Mouse (Mus musculus) intestine, embryonic 14.5 days (tissue): Measurements from ENCODE around the gene Shank3. TPM values are rescaled to one million over a fixed set of nuclear protein-coding genes. Genes with fewer than 3 reads are reported as not detected.
A peak's percentile ranks its signal among the peaks of the same experiment; 100 is the strongest.

Source experiments
- ATAC-seq: fragments of 200-750 bp; cut with Nextera tagmentation; replicated peaks from 2 replicates; pipeline ENCODE4 v1.8.0; 2017; ENCODE audit warnings: low read depth, moderate number of reproducible peaks, moderate TSS enrichment, moderate library complexity; ENCODE audit not compliant: low FRiP score, low TSS enrichment
- DNase-seq: peaks from one replicate; pipeline ENCODE4 v3.0.0-alpha.2; 2018; ENCODE audit warnings: low spot score
- H3K27ac ChIP-seq: fragments of 300-500 bp; sonication (generic); 2 replicates; pipeline ENCODE4 v1.5.1; 2014; ENCODE audit warnings: low read depth, mild to moderate bottlenecking, control low read depth
- H3K27me3 ChIP-seq: fragments of 300-500 bp; sonication (generic); replicated peaks from 2 replicates; pipeline ENCODE4 v1.6.1; 2014; ENCODE audit warnings: low read length, control low read depth; ENCODE audit not compliant: control insufficient read depth, insufficient read depth
- H3K36me3 ChIP-seq: fragments of 300-500 bp; sonication (generic); 2 replicates; pipeline ENCODE4 v1.6.1; 2014; ENCODE audit warnings: low read length, control low read depth; ENCODE audit not compliant: control insufficient read depth, insufficient read depth
- H3K4me1 ChIP-seq: fragments of 300-500 bp; sonication (generic); replicated peaks from 2 replicates; pipeline ENCODE4 v1.6.1; 2014; ENCODE audit warnings: low read length, control low read depth, mixed read lengths; ENCODE audit not compliant: control insufficient read depth, insufficient read depth
- H3K4me2 ChIP-seq: fragments of 300-500 bp; sonication (generic); 2 replicates; pipeline ENCODE4 v1.6.1; 2014; ENCODE audit warnings: low read length
- H3K4me3 ChIP-seq: fragments of 300-500 bp; sonication (generic); 2 replicates; pipeline ENCODE4 v1.5.1; 2014; ENCODE audit warnings: low read depth, low read length, control low read depth, mixed read lengths
- H3K9ac ChIP-seq: fragments of 300-500 bp; sonication (generic); 2 replicates; pipeline ENCODE4 v1.6.1; 2014; ENCODE audit warnings: mild to moderate bottlenecking, low read length
- H3K9me3 ChIP-seq: fragments of 300-500 bp; sonication (generic); 2 replicates; pipeline ENCODE4 v1.6.1; 2016; ENCODE audit warnings: low read length, control low read depth; ENCODE audit not compliant: control insufficient read depth
- WGBS: fragments of 180-500 bp; shearing (Covaris S2); extraction: QIAGEN DNeasy Blood & Tissue Kit; methylation state at CpG from one replicate; pipeline ENCODE4 v1.1.7; 2014; 5-methylcytosine and 5-hydroxymethylcytosine counted together
- polyA plus RNA-seq: library from polyadenylated mRNA; unstranded; fragments of >200 nt; fragmentation: Nextera tagmentation; extraction: Ambion mirVana; gene quantifications from 2 replicates; pipeline ENCODE4 v1.2.1, GENCODE M21; 2014

Shank3 gene
- polyA plus RNA-seq, 1 experiment from 2014 or later: 2.1 TPM

- H3K27me3 ChIP-seq: no peaks in the 10 kb centered on the region
- peak within 1 kb of the TSS; percentile 57 for H3K9ac ChIP-seq
- peak within 1 kb of the TSS; percentile 2; the same call in 1 of the 2 replicates for H3K27ac ChIP-seq
- H3K4me1 ChIP-seq: peaks cover 5% of the 10 kb centered on the region; the same call in 1 of the 2 replicates
- ATAC-seq: peak; percentile 95
- peak; percentile 97 for DNase-seq
- under 1% methylated on average over 35 of the region's 35 CpGs for WGBS
- peaks cover 11% of the 10 kb centered on the region for H3K36me3 ChIP-seq
- no peaks in the 10 kb centered on the region for H3K9me3 ChIP-seq
- H3K4me3 ChIP-seq: peak within 1 kb of the TSS; percentile 79
- H3K4me2 ChIP-seq: peak within 1 kb of the TSS; percentile 82
Measured at GRCm38 (mm10) chr15:89591723-89592455, 92.5 kb downstream of the Shank3 start, which contains the start of gene Rabl2. Rabl2 (minus strand) TSS chr15:89591923.

DNA sequence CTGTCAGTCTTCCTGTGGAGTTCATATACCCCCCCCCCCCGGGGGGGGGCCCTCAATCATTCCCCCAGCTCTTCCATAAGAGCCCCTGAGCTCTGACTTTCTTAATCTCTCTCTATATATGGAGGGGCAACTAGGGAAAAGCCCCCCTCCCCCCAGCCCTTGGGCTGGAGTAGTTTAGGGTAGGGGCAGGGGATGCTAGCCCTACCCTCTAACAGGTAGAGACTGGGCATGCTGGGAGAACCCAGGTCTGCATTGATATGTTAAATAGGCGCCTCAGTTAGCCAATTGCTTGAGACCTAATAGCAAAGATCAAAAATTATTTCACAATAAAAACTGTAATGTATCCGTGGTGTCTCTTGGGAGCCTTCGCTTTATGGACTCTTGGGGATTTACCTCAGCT, 93.1 kb downstream of the Shank3 start:
- H3K4me3 ChIP-seq: no peak overlapping the region
- 0 out of 2 replicates have a peak, but pooled peaks have one; percentile 11 for ATAC-seq

GRCm38 (mm10) chr15:89605822-89606570, 106.6 kb downstream of the Shank3 start:
- no peak overlapping the region for H3K4me2 ChIP-seq
- no peaks in the 10 kb centered on the region for H3K36me3 ChIP-seq
- 76% methylated on average over 12 of the region's 12 CpGs for WGBS
- no peak overlapping the region for H3K27ac ChIP-seq
- H3K9ac ChIP-seq: no peak overlapping the region
- no peaks in the 10 kb centered on the region for H3K9me3 ChIP-seq
- no peak overlapping the region for H3K4me3 ChIP-seq
- H3K4me1 ChIP-seq: no peaks in the 10 kb centered on the region
- DNase-seq (no peak), ATAC-seq (no peak)
- no peaks in the 10 kb centered on the region for H3K27me3 ChIP-seq

More for the DNA sequence above, 93.1 kb downstream of the Shank3 start:
- peaks cover 5% of the 10 kb centered on the region; the same call in 1 of the 2 replicates for H3K4me1 ChIP-seq
- no peak overlapping the region for H3K27ac ChIP-seq
- no peaks in the 10 kb centered on the region for H3K9me3 ChIP-seq
- H3K36me3 ChIP-seq: peaks cover 5% of the 10 kb centered on the region
- H3K9ac ChIP-seq: no peak overlapping the region
- peak overlapping the region; percentile 82 for H3K4me2 ChIP-seq
- no peaks in the 10 kb centered on the region for H3K27me3 ChIP-seq
- WGBS: 47% methylated on average over 4 of the region's 4 CpGs
- DNase-seq: no peak

DNA sequence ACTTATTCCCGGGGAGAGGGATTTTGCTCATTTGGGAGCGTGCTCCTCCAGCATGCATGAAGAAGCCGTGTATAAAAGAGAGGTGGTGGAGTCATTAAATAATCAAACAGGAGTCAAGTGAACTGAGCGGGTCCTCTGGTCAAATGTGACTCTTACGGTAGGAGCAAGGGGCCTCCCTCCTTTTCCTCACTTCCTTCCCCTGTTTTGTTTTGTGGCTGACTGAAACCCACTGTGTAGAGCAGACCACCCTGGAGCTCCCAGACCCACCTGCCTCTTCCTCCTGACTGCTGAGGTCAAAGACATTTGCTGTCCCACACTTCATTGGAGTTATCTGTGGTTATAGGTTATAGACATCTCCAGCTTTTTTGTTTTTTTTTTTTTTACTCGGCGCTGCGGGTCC, 108.1 kb downstream of the Shank3 start:
- DNase-seq: no peak
- Histone ChIP-seq H3K27me3 (no peaks in the 10 kb centered on the region), H3K36me3 (no peaks in the 10 kb centered on the region), H3K9me3 (no peaks in the 10 kb centered on the region), H3K9ac (no peak overlapping the region), H3K4me3 (no peak overlapping the region), H3K4me2 (no peak overlapping the region), H3K4me1 (no peaks in the 10 kb centered on the region), H3K27ac (no peak overlapping the region)
- 81% methylated on average over 8 of the region's 8 CpGs for WGBS
- ATAC-seq: no peak

DNA sequence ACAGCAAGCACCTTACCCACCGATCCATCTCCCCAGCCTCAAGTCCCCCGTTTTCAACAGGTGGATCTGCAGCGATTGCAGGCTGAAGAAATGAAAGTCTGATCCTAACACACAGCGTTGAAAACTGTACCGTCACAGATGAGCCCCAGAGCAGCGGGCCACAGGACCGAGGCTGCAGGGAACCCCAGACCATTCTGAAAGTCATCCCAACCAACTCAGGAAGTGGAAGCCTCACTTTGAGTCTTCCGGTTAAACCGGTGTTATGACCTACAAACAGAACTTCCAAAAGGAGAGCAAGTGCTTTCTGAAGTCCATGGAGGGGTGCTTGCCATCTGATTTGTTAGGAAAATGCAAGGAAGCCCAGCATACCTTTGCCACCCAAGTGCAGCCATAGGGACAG, 108.5 kb downstream of the Shank3 start:
- no peak for ATAC-seq
- no peak overlapping the region for H3K27ac ChIP-seq
- no peak overlapping the region for H3K4me3 ChIP-seq
- H3K4me2 ChIP-seq: no peak overlapping the region
- no peaks in the 10 kb centered on the region for H3K4me1 ChIP-seq
- 81% methylated on average over 9 of the region's 9 CpGs for WGBS
- no peak for DNase-seq
- no peaks in the 10 kb centered on the region for H3K9me3 ChIP-seq
- H3K9ac ChIP-seq: no peak overlapping the region
- H3K36me3 ChIP-seq: no peaks in the 10 kb centered on the region
- H3K27me3 ChIP-seq: no peaks in the 10 kb centered on the region

Other genes starting within 250 kb of the Shank3 start
- 52.6 and 53.6 TPM in 2 replicates for gene Sbf1, start 184.3 kb upstream of the Shank3 start, polyA plus RNA-seq
- 0.32 and 0.73 TPM in 2 replicates for gene Adm2, start 176.9 kb upstream of the Shank3 start, polyA plus RNA-seq
- not detected in 2 replicates for gene Miox, start 165.2 kb upstream of the Shank3 start, polyA plus RNA-seq
- gene Lmf2, start 144.0 kb upstream of the Shank3 start, polyA plus RNA-seq: 46.7 and 48.6 TPM in 2 replicates
- gene Ncaph2, start 143.9 kb upstream of the Shank3 start, polyA plus RNA-seq: 157 and 170 TPM in 2 replicates
- 12.3 and 14.6 TPM in 2 replicates for gene Sco2, start 125.8 kb upstream of the Shank3 start, polyA plus RNA-seq
- gene Tymp, start 122.6 kb upstream of the Shank3 start, polyA plus RNA-seq: 1.2 and 1.5 TPM in 2 replicates
- gene Odf3b, start 120.3 kb upstream of the Shank3 start, polyA plus RNA-seq: 0.34 TPM in 1 of 2 replicates, not detected in the other
- gene Klhdc7b, start 114.7 kb upstream of the Shank3 start, polyA plus RNA-seq: not detected in 2 replicates
- not detected in 2 replicates for gene Syce3, start 89.1 kb upstream of the Shank3 start, polyA plus RNA-seq
- 0.60 and 0.76 TPM in 2 replicates for gene Cpt1b, start 73.8 kb upstream of the Shank3 start, polyA plus RNA-seq
- gene C730034F03Rik, start 70.0 kb upstream of the Shank3 start, polyA plus RNA-seq: 1.7 and 2.2 TPM in 2 replicates
- not detected in 2 replicates for gene Gm44502, start 69.9 kb upstream of the Shank3 start, polyA plus RNA-seq
- 46.3 and 49.7 TPM in 2 replicates for gene Chkb, start 69.7 kb upstream of the Shank3 start, polyA plus RNA-seq
- gene Mapk8ip2, start 45.7 kb upstream of the Shank3 start, polyA plus RNA-seq: 5.1 TPM in 2 replicates
- gene Arsa, start 22.2 kb upstream of the Shank3 start, polyA plus RNA-seq: 14.4 and 15.4 TPM in 2 replicates
- 0.43 TPM in 1 of 2 replicates, not detected in the other for gene Acr, start 68.7 kb downstream of the Shank3 start, polyA plus RNA-seq
- 41.3 and 44.9 TPM in 2 replicates for gene Rabl2, start 92.3 kb downstream of the Shank3 start, polyA plus RNA-seq